Mouse (Mus musculus) adipose tissue, adult 10 weeks (tissue): ENCODE measurements around the gene Gpr165. TPM values are rescaled to one million over a fixed set of nuclear protein-coding genes. Genes with fewer than 3 reads are reported as not detected.

Experiments used
- polyA plus RNA-seq: library from polyadenylated mRNA; stranded (reverse); fragments of 350-450 nt; fragmentation: Illumina TruSeq; extraction: RNeasy Lipid Tissue Mini Kit (QIAGEN cat#74804); gene quantifications from one replicate; pipeline ENCODE4 v1.2.3, GENCODE M21; 2014; ENCODE audit warnings: low read depth, low replicate concordance

Gpr165 gene
- polyA plus RNA-seq = 0.32 TPM

DNA sequence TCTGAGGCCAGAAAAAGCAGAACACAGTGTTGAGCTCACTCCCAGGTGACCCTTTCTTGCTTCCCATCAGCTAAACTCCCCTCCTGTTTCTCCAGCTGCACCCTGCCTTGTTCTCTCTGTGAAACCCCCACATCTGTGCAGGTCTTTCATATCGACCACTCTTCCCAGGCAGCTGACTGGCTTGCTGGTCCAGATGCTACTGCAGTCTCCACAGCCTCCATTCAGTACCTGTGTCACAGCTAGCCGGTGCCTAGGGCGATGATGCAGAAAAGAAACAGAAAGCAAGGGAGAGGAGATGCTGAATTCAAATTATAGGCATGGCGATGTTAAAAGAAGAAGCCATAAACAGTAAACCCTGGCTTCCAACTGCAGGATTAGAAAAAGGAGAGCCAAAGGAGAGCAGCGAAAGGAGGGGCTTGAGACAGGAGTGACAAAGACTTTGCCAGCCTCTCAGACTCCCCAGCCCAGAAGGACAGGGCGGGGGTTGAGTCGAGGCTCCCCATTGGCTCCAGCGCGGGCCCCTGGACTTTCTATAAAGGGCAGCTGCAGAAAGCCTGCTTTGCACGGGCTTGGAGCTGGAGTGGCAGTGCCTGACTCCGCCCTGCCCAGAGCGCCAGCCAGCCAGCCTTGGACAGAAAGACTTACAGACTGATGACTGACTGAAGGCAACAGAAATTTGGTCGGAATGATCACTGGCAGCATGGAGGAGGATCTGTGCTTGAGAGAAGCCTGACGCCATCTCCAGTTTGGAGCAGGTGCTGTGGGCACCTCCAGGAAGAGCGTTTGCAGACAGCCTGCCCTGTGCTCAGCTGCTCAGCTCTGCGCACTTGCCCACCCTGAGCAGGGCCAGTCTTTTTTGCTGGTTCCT lies at the start of gene Gpr165:
Gene Gpr165, plus strand, starts transcription at position 535 of the 868 bp plus-strand sequence.

